Mouse (Mus musculus): ENCODE data around the gene Vmn1r127. TPM values are rescaled to one million over a fixed set of nuclear protein-coding genes. Genes with fewer than 3 reads are reported as not detected.
"Not testable (repeated sequence)": the region's sequence is repeated elsewhere in the genome, so short reads cannot be mapped to it uniquely, and the experiment has no call there.

Vmn1r127 gene
- not detected for total RNA-seq (2021)
- long read RNA-seq, experiment 1 = 0 reads
- long read RNA-seq, experiment 2 = 0 reads

- DNase-seq = not testable (repeated sequence)
Observed at GRCm38 (mm10) chr7:21319761-21320160, at the start of gene Vmn1r127. TSS of gene Vmn1r127 (minus strand) at chr7:21319861.

GRCm38 (mm10) chr7:21361191-21361590 lies 41.5 kb upstream of the Vmn1r127 start, which contains the start of gene Vmn1r129:
TSS of gene Vmn1r129 (minus strand) at chr7:21361291.
- DNase-seq = not testable (repeated sequence)

GRCm38 (mm10) chr7:21349073-21349472 lies 29.4 kb upstream of the Vmn1r127 start, which contains the start of gene Vmn1r128:
TSS of gene Vmn1r128 (plus strand) at chr7:21349373.
- not testable (repeated sequence) for DNase-seq

GRCm38 (mm10) chr7:21301367-21301766 lies 18.3 kb downstream of the Vmn1r127 start, which contains the start of gene Vmn1r126:
TSS of gene Vmn1r126 (minus strand) at chr7:21301467.
- DNase-seq = not testable (repeated sequence)

- not testable (repeated sequence) for DNase-seq
Observed at GRCm38 (mm10) chr7:21271879-21272278, 47.8 kb downstream of the Vmn1r127 start, which contains the start of gene Vmn1r125. TSS of gene Vmn1r125 (plus strand) at chr7:21272179.

Other genes starting within 250 kb of the Vmn1r127 start
- not detected for gene Vmn1r121, start 221.3 kb downstream of the Vmn1r127 start, total RNA-seq (2021)
- not detected for gene Vmn1r122, start 185.7 kb downstream of the Vmn1r127 start, total RNA-seq (2021)
- not detected for gene Vmn1r123, start 157.7 kb downstream of the Vmn1r127 start, total RNA-seq (2021)
- not detected for gene Gm5157, start 129.4 kb downstream of the Vmn1r127 start, total RNA-seq (2021)
- gene Vmn1r124, start 59.2 kb downstream of the Vmn1r127 start, total RNA-seq (2021) = not detected
- not detected for gene Vmn1r125, start 47.7 kb downstream of the Vmn1r127 start, total RNA-seq (2021)
- gene Vmn1r126, start 18.4 kb downstream of the Vmn1r127 start, total RNA-seq (2021) = not detected
- gene Vmn1r128, start 29.5 kb upstream of the Vmn1r127 start, total RNA-seq (2021) = not detected
- not detected for gene Vmn1r129, start 41.4 kb upstream of the Vmn1r127 start, total RNA-seq (2021)
- gene Gm6882, start 112.9 kb upstream of the Vmn1r127 start, total RNA-seq (2021) = not detected
- gene Vmn1r130, start 191.9 kb upstream of the Vmn1r127 start, total RNA-seq (2021) = not detected
- not detected for gene Vmn1r131, start 226.2 kb upstream of the Vmn1r127 start, total RNA-seq (2021)

All from gastrocnemius, postnatal 25 days (tissue).